Mouse (Mus musculus): ENCODE data around the gene Hist1h1e.
A peak's percentile ranks its signal among the peaks of the same experiment; 100 is the strongest.
"Not testable (repeated sequence)": the region's sequence is repeated elsewhere in the genome, so short reads cannot be mapped to it uniquely, and the experiment has no call there.

Hist1h1e gene

DNA sequence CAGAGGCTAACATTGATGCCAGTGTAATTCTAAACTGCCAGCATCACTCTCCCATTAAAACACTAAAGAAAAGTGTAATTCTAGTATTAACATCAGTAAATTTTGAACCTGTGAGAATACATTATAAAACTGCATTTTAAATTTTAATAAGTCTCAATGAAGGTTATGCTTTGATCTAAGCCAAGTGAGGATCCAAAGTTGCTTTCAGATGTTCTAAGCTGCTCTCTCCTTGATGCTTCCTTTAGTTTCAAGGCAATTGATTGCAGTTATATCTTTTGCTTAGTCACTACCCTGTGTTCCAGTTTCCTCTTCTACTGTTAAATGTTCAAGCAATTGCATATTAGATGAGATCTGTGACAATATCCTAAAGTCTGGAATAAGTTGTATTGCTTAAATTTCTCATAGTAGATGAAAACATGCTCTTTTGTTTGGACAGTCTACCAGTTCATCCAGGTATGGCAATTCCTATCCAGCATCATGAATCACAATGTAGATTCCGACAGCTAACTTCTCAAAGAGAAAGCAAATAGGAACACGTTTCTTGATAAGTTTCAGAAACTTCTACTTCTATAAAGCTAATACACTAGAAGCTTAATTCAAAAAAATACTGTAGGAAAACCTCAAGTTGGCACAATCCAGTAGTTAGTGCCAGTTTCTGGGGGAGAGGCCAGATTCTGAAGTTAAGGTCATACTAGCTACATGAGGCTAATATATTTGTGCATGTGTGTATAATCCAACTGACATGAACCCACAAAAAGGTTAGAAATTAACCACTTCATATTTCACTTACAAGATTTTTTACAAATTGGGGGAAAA, 49.9 kb downstream of the Hist1h1e start:
- no peak for DNase-seq

DNA sequence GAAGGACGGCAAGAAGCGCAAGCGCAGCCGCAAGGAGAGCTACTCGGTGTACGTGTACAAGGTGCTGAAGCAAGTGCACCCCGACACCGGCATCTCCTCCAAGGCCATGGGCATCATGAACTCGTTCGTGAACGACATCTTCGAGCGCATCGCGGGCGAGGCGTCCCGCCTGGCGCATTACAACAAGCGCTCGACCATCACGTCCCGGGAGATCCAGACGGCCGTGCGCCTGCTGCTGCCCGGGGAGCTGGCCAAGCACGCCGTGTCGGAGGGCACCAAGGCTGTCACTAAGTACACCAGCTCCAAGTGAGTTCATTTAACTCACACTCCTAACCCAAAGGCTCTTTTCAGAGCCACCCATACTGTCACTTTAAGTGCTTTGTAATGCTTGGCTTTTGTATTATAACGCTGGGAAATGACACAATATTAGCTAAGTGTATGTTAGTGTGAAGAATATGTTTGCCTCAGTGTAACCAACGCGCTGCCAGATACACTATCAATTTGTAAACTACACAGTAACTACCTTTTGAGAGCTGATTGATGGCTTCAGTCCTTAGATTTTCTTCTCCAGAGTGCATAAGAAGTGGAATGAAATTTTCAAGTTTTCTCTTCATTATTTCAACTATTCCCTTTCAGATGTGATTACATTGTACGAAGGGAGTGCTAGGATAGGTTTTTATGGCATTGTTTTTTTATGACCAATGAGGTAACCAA, 50.7 kb downstream of the Hist1h1e start:
- not testable (repeated sequence) for DNase-seq

DNA sequence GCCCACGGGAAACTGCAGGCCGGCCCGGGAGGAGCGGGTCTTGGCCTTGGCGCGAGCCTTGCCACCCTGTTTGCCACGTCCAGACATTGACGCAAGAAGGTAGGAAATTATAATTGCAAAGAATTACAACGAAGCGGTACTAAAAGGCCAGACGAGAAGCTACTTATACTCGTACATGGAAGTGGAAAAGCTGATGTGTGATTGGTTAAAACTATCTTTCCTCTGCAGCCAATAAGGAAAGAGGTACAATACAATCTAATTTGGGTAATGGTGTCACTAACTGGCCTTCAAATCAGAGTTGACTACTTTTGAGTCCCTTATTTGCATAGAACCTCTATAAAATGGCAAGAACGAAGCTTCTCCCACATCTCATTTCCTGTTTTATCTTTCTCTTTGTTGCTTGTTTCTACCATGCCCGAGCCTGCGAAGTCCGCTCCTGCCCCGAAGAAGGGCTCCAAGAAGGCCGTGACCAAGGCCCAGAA, 51.3 kb downstream of the Hist1h1e start, which contains the start of the genes Hist1h2ae and Hist1h2bg:
Gene Hist1h2ae (minus strand): TSS at position 199 of the 482 bp plus-strand sequence.
Gene Hist1h2bg (plus strand): TSS at position 375 of the 482 bp plus-strand sequence.
- peak; percentile 64 for DNase-seq
